Mouse (Mus musculus): ENCODE data around the gene Fxyd3.

DNA sequence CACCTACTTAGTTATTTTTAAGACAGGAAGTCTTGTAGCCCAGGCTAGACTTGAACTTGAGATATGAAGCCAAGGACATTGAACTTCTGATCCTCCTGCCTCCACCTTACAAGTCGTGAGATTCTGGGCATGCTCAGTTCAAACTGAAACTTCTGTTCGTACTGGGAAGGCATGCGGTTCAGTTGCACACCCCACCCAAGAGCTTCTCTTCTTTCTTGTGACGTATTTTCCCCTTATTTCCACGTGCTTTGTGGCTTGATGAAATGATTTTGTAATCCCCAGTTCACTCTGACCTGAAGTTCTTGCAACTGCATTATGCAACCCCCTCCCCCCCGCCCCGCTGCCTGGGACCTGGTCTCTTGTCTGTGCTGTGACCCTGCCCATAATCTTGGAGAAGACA is 44.8 kb downstream of the Fxyd3 start:
- TF ChIP-seq CTCF (IDR thresholded peaks at IDR 0.05; ENCODE audit: borderline replicate concordance, insufficient read depth, low read length) (no peak), POLR2A (IDR thresholded peaks at IDR 0.05; ENCODE audit: low read depth, low read length) (no peak)
